Mouse (Mus musculus): ENCODE measurements at regions not wholly inside any gene's neighbourhood (a gene's known extent, or its start where the extent isn't known, plus 50 kb on each side); places are given as distances from the start of the nearest gene placed in this dataset.

DNA sequence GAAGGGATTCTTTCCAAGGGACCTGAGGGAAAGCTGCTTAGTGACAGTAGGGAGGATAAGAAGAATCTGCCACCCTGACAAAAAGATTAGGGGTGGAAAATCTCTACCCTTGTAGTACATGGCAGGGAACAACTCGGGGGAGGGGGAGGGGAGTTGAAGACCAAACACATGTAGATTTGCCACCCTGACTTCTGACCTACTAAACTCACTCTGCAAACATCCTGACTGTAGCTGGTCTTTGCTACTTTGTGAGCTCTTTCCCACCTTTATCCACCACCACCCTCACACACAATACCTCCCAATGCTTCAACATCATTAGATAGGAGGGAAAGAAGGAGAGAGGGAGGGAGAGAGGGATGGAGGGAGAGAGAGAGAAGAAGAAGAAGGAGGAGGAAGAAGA lies 140.4 kb upstream of the BC052040 start:
- no peak for DNase-seq (ENCODE audit: low spot score)

DNA sequence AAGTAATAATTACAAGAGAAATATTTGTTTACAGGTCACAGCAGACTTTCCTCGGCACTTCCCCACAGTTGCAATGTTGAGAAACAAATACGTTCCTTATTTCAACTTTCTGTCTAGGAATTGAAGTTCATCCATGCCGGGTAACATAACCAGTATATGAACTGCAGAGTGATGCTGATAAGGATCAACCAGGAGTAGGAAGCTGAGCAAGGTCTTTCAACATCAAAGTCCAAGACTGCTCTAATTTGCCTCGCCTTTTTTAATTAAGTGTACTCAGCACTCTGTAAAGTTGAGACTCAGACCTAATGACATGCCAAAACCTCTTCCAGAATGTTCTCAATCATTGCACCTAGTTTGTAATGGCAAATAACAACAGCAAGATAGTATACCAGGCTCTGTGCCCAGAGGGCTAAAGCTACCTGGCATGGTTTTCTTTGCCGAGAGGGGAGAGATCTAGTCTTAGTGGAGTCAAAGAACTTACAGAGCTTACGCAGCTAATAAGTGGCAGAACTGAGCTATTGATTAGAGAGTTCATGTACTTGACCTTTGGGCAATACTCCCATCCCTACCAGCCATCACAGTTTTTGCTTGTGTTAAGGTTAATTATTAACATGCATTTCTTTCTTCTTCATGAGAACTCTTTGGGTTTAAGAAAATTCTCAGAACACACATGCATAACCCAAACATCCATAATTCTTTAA lies 131.6 kb upstream of the BC052040 start:
- DNase-seq (ENCODE audit: low spot score): no peak

DNA sequence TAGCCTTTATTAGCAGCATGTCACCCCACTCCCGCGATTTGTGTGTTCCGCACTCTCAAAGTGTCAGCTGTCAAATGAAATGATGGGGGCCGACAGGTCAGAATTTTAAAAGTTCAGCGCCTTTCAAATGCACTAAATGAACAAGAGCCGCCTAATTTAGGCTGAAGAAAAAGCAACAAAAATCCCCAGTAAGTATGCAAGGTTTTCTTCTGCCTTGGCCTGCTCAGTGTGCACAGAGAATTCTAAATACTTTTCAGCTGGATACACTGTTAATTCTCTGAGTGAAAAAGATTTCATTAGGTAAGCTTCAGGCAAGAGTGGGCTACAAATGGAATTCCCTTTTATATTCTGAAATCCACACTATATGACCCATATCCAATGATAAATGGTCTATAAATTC lies 125.9 kb upstream of the BC052040 start:
- no peak for DNase-seq (ENCODE audit: low spot score)

DNA sequence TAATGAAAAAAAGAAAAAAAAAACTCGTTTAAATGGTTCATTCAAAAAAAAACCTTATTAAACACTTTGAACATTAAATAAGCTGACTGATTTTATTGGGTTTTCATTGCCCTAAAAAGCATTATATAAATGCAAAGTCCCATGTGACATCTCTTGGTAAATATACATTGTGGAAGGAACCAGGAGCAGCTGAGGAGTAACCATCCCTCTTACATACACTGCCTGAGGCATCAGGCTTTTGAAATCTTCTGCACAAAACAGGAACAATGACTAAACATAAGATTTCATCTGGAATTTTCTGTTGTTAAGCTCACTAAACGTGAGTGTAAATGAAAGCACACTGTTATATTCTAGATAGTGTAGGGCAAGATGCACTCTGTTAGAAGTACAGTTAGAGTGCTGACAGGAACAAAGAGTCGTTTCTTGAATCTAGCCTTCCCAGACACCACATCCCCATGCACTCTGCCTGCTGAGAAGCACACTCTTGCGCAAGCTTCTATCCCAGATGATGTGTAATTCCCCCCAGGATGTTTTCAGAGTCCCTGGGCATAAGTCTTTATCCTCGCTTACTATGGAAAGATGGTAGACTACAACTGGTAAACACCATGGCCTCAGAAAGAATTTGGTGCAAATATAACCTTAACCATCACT lies 125.0 kb upstream of the BC052040 start:
- DNase-seq (ENCODE audit: low spot score): no peak

DNA sequence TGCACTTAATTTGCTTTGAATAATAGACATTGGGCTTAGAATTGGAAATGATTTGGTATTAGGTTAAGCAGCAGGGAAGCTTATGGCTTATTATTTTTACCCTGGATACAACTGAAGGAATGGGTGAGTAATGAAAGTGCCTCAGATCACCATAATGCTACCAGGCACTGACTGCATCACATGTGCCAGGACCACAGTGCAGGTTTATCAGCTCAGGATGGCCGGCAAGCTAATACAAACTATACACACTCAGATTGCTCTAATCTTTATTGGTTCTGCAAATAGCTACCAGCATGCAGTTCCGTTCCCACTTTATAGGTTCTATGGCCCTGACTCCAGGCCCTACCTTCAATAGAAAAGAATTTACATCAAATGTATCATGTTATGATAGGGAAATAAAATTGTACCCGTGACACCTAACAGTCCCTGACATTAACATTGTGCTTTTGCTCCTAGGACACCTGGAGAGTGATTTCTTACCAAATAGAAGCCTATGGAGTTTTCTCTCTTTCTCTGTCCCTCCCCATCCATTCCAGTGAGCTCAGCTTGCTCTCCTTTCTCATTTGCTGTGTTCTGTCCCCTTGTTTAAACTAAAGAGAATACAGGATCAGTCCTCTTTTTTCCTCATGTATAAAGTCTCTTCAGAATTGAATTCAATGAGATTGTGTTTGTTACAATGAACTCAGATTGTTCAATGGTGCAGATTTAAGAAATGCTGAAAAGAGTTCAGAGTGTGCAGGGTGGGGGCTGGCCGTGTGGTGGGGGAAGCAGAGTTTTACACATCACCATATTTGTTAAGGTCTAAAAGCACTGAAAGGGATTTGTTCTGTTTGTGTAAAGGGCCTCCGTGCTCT lies 121.3 kb upstream of the BC052040 start:
- no peak for DNase-seq (ENCODE audit: low spot score)

DNA sequence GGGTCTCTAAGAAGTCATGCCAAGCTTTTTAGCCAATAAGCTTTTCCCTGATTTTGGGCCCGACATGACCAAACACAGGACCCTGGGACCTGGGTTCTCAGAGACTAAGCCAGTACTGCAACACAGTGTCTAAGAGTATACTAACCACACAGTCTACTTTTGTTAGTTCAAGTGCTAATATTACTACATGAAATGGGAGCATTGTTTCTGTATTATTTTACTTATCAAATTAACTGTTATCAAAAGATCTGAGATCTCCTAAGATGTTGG lies 120.7 kb upstream of the BC052040 start:
- no peak for DNase-seq (ENCODE audit: low spot score)

DNA sequence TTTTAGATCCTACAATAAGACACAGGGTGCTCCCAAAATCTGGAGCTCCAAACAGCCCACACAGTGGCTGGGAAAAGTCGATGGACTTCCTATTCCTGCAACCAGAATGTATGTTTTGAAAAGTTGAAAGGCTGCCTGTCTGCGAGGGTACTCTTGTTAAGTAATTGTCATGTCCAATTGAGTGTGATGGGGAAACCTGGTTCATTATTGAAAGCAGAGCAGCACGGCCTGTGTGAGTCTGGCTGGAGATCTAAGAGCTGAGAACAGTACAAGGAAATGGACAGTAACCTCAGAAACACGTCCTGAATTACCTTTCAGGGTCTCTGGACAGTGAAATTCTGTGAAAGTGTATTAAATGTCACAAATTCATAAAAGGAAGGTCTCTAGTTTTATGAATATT lies 115.3 kb upstream of the BC052040 start:
- no peak for DNase-seq (ENCODE audit: low spot score)

DNA sequence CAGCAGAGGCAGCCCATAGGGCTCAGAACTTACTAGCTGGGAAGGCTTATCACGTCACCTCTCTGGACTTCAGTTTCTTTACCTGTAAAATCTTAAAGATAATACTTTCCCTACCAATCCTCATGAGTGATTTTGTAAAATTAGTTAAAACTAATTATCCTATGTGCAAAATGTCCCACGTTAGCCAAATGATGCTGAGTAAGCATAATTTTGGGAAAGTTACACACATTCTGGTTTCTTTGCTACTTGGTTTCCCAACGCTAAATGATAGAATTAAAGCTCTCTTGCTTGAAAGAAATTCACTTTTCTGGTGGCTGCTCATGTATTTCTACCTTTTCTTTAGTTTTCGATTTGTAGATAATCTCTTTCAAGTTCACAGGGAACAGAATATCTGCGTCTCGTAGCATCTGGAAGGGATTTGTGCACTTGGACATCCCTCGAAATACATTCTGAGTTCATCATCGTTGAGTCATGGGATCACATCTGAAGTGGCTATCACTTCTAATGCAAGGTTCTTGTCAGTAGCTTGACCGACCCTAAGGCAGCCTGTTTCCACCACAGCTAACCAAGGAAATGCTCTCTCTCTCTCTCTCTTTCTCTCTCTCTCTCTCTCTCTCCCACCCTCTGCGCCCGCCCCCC lies 114.3 kb upstream of the BC052040 start:
- no peak for DNase-seq (ENCODE audit: low spot score)

DNA sequence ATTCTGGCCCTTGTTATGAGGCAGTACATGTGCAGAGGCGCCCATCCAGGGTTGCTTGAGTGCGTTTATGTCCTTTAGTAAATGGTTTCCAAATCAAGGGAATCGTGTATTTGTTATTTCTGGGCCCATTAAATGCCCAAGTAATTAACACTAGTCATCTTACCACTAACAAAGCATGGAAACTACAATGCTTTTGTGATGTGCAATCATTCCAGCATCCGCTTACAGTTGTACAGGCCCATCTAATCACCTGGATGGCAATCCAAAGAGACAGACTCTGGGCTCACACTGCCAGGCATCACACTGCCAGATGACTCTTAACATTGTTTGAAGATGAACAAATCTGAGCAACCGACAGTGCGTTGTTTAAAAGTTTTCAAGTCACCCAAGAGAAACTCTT lies 113.6 kb upstream of the BC052040 start:
- no peak for DNase-seq (ENCODE audit: low spot score)

DNA sequence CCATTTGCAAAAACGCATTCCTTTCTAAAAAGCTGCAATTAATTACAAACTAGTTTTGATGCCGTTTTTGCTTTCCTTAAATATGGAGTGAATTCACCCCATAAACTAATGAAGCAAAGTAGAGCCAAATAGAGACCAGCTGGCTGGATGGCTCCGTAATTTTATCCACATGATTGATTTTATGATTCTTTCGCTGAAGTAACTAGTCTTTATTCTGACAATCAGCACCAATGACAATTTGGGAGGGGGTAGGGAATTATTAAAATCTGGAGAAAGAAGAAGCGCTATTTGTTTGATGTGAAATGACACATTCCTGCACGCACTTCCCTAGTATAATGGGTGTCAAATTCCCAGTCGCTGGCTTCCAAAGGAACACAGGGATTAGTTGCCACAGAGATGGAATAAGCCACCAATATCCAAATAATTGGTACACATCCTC lies 113.0 kb upstream of the BC052040 start:
- no peak for DNase-seq (ENCODE audit: low spot score)

DNA sequence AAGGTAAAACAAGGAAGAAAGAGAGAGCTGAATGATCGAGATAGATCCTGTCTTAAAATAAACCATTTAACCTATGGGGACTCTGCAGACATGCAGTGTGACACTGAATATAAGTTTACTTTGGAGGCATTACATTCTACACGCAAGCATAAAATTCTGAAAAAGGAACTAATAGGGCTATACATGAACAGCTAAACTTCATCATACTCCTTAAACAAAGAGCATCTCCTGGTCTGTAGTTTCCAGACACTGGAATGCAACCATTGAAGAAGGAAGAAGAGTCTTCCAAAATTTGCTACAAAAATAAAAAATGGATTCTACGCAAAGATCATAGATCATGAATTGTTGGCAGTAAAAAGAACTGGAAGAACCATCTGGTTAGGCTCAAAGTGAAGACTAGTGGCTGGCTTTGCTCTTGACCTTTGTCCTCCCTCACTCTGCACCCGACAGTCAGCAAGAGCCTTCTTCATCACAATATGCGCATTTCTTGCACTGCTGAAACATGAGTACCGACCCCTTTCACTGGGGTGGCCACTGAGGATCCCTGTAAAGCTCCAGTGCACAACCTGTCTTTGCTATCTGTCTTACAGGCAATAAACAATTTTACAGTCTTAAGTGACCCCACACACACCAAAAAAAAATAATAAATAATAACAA lies 112.2 kb upstream of the BC052040 start:
- DNase-seq (ENCODE audit: low spot score): no peak

DNA sequence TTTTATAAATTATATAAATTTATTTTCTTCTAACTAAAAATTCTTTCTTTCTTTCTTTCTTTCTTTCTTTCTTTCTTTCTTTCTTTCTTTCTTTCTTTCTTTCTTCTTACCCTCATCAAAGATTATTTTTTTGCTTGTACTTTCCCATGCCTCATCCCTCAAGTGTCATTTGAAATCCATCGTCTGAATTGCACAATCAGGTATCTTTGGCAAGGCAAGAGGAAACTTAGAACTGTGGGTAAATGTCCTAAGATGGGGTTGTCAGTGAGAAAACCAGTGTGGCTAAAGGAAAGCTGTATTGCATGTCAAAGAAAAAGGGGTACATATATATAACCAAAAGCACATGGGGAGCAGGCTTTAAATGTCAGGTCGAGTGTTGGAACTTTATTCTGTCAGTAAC lies 109.1 kb upstream of the BC052040 start:
- no peak for DNase-seq (ENCODE audit: low spot score)

DNA sequence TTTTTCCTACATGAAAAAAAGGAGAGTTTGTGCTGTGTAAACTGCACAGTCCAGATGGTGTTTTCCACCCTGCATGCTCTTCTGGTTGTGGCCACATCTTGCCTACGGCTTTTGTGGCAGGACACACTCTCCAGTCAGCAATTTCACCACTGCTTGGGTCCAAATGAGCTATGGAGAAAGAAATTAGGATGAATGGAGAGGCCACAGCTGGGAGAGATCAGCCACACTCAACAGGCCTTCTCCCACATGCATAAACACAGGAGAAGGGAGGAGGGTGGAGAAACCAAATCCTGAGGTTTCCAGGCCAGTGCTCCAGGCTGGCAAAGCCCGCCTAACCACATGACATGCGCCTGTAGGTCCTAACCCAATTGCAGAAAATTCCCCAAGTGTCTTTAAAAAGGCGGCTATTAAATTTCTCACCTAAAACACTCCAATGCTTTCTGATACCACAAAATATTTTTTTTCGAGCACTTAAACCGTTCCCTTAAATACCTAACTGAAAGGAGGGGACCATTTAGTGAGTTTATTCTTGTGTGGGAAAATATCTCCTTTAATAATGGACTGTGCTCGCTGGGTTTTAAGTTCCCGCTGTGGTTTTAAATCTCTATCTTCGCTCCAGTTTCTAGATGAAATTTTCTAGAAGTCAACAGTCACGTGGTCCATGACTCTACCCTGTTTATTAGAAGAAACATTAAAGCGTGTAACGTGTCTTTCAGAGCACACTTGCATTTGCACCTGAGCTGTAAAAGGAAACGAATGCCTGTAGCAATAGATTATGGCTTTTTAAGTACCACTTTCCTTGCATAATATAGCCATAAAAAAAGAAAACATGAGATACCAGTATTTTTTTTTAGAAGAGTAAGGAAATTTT lies 97.9 kb upstream of the BC052040 start:
- DNase-seq (ENCODE audit: low spot score): no peak

DNA sequence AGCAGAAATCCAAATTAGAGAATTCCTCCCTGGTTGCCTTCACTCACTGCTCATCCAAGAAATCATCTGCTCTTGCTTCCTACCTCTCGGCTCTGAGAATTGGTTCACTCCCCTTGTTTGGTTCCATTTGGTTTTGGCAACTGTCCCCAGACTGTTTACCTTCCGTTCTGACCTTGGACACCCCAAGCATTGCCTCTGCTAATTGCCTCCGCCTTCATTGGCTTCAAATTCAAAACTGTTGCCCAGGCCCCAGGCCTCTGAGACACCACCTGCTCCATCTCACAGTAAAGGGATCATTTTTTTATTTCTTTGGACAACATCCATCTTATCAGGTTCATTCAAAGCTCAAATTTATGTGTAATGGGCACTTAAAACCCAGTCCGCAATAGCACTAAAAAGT lies 93.1 kb upstream of the BC052040 start:
- DNase-seq (ENCODE audit: low spot score): no peak

DNA sequence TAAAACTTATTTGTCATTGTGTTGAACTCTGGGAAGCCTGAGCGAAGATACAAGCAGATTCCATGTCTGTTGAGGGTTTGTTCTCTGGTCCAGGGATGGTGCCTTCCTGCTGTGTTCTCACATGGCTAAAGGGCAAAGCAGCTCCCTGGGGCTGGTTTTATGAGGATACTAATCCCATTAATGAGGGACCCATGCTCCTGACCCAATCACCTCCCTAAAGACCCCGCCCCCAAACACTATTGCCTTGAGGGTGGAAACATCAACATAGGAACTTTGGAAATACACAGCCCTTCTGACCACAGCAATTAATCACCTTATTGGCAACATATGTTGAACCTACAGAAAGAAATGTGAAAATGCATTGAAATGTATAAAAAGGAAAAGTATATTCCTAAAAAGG lies 88.5 kb upstream of the BC052040 start:
- no peak for DNase-seq (ENCODE audit: low spot score)

DNA sequence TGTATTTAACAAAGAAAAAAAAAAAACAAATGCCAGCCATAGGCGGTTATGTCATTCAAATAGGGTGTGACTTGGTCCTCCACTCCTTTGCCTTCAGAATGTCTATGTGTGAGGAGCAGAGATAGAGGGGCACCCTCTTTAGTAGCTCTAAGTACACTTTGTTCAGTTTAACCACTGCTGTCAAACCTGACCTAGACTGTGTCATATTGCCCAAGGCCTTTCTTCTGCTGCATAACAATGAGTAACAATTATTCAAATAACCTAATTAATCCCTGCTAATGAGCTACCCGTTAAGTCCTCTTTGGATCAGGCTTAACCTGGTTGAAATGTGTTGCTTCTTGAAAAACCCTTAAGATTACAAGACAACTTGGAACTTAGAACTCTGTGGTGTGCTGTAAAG lies 81.6 kb upstream of the BC052040 start:
- DNase-seq (ENCODE audit: low spot score): no peak

DNA sequence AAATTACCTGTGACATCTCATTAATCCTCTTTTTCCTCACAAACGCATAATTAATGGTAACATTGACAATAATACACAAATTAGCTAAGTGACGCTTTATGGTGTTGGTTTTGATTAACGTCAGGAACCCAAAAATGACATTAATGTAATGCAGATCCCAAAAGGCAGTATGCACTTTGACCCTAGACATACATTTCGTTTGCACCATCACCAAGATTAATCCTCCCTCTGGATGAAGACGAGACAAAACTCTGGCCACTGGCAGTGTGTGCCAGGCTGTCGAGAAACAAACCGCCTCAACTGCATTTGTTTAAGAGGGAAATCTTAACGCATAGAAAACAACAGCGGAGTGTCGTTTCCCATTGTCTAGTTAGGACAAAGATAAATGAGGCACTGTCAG lies 72.0 kb upstream of the BC052040 start:
- no peak for DNase-seq (ENCODE audit: low spot score)

DNA sequence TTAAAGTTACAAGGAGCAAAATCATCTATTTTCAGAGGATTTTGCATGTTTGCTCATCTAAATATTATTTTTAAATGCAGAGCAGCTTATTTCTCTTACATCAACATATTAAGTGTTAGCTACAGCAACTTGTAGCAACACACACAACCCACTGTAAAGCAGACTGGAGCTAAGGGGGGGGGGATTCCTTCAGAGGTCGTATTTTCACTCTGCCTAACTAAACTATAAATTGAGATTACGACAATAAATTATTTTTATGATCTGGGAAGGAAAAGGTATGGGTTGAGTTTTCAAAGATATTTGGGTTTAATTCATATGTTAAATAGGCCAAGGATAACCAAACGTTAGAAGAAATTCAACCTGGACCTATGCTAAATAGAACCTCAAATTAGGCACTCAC lies 70.4 kb upstream of the BC052040 start:
- DNase-seq (ENCODE audit: low spot score): no peak

DNA sequence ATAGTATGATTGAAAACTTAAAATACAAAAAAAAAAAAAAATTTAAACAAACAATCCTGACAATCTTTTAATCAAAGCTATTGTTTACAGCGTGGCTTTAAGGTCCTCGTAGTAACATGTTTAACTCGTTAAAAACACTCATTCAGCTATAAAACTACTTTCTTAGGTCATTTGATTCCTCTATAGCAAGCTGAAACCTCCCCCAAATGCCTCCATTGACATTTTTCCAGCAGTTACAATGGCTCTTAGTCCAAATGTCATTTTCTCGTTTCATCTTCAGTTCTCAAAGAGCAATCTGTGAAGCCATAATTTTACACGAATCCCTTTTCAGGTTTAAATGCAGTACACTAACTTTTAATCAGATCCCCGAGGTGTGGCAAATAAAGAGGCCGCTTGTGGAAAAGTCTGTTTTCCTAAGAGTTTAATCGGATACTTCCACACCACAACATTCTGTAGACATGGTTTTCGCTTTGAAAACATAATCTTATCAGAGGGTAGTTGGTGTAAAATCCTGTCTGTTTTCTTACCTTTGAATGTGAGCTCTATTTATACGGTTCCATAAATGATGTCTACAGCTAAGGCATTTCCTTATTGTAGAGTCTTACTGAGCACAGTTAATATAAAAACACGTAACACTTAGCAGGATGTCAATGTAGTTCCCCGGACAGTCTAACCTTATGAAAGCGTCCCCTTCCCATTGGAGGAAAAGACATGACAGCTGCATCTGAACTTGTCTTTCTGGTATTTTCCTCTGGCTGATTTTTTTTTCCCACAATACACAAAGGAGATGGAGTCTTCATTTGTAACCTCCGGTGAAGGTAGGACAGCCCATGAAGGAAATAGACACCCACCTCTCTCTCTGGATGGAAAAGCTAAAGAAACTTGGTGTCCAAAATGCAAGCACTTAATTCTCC lies 69.6 kb upstream of the BC052040 start:
- DNase-seq (ENCODE audit: low spot score): no peak

DNA sequence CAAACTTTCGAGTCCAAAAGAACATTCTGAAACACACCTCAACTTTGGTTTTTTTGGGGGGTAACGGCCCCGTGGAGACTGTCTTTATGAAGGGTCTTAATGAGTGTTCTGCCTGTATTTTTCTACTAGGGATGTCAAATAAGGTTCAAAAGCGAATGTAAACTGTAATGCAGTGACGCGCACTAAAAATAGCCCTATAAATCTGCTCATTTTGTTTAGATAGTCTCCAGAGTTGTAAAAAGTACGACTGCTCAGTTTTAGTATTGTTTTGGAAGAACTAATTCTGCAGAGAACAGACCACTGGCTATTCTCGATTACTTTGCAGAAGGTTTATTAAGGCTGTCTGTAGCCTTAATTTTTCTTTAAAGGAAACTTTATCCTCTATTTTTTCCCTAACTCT lies 68.6 kb upstream of the BC052040 start:
- DNase-seq (ENCODE audit: low spot score): no peak
